Mouse (Mus musculus) midbrain, postnatal 0 days (tissue): ENCODE measurements at regions not wholly inside any gene's neighbourhood (a gene's known extent, or its start where the extent isn't known, plus 50 kb on each side); places are given as distances from the start of the nearest gene placed in this dataset.

ENCODE experiments used
- ATAC-seq: fragments of 200-750 bp; cut with Nextera tagmentation; 2 replicates; pipeline ENCODE4 v1.8.0; 2017; ENCODE audit warnings: moderate number of reproducible peaks, mild to moderate bottlenecking, moderate TSS enrichment, moderate library complexity; ENCODE audit not compliant: low FRiP score
- DNase-seq: peaks from one replicate; pipeline ENCODE4 v3.0.0-alpha.2; 2015; ENCODE audit warnings: low spot score
- H3K27ac ChIP-seq: fragments of 300-500 bp; sonication (generic); 2 replicates; pipeline ENCODE4 v1.5.1; 2014; ENCODE audit warnings: low read depth, mild to moderate bottlenecking, low read length, mixed read lengths
- H3K27me3 ChIP-seq: fragments of 300-500 bp; sonication (generic); 2 replicates; pipeline ENCODE4 v1.6.1; 2014; ENCODE audit warnings: low read length, control low read depth, mixed read lengths; ENCODE audit not compliant: insufficient read depth
- H3K36me3 ChIP-seq: fragments of 300-500 bp; sonication (generic); 2 replicates; pipeline ENCODE4 v1.6.1; 2014; ENCODE audit warnings: low read length, control low read depth, mixed read lengths; ENCODE audit not compliant: insufficient read depth
- H3K4me1 ChIP-seq: fragments of 300-500 bp; sonication (generic); 2 replicates; pipeline ENCODE4 v1.6.1; 2014; ENCODE audit warnings: mild to moderate bottlenecking, control low read depth, antibody characterized with exemption, low read length, mixed read lengths; ENCODE audit not compliant: insufficient read depth
- H3K4me2 ChIP-seq: fragments of 300-500 bp; sonication (generic); 2 replicates; pipeline ENCODE4 v1.6.1; 2014; ENCODE audit warnings: low read depth, mild to moderate bottlenecking, low read length, mixed read lengths; ENCODE audit not compliant: poor library complexity, severe bottlenecking
- H3K4me3 ChIP-seq: fragments of 300-500 bp; sonication (generic); 2 replicates; pipeline ENCODE4 v1.5.1; 2014; ENCODE audit warnings: low read depth, mild to moderate bottlenecking, low read length, moderate library complexity
- H3K9ac ChIP-seq: fragments of 300-500 bp; sonication (generic); replicated peaks from 2 replicates; pipeline ENCODE4 v1.6.1; 2014; ENCODE audit warnings: mild to moderate bottlenecking, low read length, moderate library complexity, mixed read lengths; ENCODE audit not compliant: poor library complexity, severe bottlenecking
- H3K9me3 ChIP-seq: fragments of 300-500 bp; sonication (generic); 2 replicates; pipeline ENCODE4 v1.6.1; 2016; ENCODE audit warnings: low read length, control low read depth
- CTCF ChIP-seq: IDR thresholded peaks from 2 replicates; pipeline ENCODE4 v1.5.1; 2016; ENCODE audit warnings: antibody characterized with exemption, mild to moderate bottlenecking
- WGBS: fragments of 180-500 bp; shearing (Covaris S2); extraction: QIAGEN DNeasy Blood & Tissue Kit; methylation state at CpG from one replicate; pipeline ENCODE4 v1.1.7; 2014; 5-methylcytosine and 5-hydroxymethylcytosine counted together

DNA sequence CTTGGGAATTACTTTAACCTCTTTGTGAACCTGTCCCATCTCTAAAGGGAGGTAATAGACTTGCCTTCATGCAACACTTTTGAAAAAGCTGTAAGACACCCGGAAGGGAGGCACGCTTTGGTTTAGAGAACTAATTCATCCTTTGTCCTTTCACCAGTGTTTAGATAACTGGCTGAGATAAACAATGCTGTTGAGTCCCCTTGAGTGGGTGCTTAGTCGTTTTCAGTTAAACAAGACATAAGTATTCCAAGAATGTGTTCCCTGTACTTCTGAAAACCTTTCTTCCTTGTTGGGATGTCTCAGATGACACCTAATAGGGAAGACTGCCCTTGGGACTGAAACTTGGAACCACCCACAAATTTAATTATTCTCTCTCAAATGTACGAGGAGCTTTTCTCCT lies 164.7 kb downstream of the Gm19410 start:
- 77% methylated on average over 4 of the region's 4 CpGs for WGBS

DNA sequence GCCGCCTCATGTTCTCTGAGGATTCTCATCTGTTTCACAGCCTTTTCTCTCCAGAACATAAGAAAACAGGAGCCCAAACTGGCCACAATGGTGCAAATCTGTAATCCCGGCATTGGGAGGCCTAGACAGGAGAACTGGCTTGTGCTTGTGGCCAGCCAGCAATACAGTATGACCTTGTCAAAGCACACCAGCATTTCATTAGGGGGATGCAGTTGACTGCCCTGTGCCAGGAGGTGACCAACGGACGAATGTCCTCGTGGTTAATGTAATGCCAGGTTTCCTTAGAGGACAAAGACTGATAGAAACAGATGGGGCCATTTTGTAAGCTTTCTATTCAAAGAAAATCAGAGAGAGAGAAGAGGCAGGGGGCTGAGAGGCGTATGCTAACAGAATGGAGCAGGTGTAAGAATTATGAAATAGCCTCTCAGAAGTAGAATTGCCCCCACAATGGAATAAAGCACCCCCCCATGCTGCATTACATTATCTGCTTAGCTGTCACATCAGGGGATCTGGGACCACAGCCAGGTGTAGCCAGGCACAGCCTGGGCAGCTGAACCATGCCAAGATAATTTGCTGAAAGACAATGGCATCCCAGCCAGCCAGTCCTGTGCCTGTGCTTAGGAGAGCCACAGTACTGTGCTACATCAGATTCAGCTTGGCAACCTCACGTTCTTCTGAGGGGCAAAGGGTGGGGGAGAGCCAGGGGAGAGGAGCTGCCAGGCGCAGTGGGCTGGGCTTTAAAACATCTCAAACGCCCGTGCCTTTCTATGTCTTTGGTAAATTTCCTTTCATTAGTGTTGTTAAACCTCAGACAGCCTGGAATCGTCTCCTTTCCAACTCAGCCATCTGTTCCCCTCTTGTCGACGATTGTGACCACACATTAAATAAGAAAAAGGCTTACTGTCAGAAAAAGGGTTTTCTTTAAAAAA lies 167.9 kb downstream of the Gm19410 start:
- H3K4me2 ChIP-seq = no peak overlapping the region
- peak overlapping the region; percentile 32; the same call in 1 of the 2 replicates for H3K27ac ChIP-seq
- no peak overlapping the region for H3K4me3 ChIP-seq
- no peak overlapping the region for H3K9ac ChIP-seq
- no peaks in the 10 kb centered on the region for H3K9me3 ChIP-seq
- no peaks in the 10 kb centered on the region for H3K4me1 ChIP-seq
- H3K27me3 ChIP-seq = no peaks in the 10 kb centered on the region
- TF ChIP-seq CTCF = no peak
- 29% methylated on average over 13 of the region's 13 CpGs for WGBS
- DNase-seq (peak; percentile 95), ATAC-seq (peak; percentile 92)
- H3K36me3 ChIP-seq = no peaks in the 10 kb centered on the region

More for the DNA sequence above, 164.7 kb downstream of the Gm19410 start:
- Histone ChIP-seq H3K27me3 (no peaks in the 10 kb centered on the region), H3K4me3 (no peak overlapping the region), H3K4me2 (no peak overlapping the region), H3K36me3 (no peaks in the 10 kb centered on the region), H3K27ac (no peak overlapping the region), H3K4me1 (no peaks in the 10 kb centered on the region), H3K9me3 (no peaks in the 10 kb centered on the region), H3K9ac (no peak overlapping the region)
- no peak for DNase-seq
- no peak for TF ChIP-seq CTCF
- ATAC-seq = no peak

DNA sequence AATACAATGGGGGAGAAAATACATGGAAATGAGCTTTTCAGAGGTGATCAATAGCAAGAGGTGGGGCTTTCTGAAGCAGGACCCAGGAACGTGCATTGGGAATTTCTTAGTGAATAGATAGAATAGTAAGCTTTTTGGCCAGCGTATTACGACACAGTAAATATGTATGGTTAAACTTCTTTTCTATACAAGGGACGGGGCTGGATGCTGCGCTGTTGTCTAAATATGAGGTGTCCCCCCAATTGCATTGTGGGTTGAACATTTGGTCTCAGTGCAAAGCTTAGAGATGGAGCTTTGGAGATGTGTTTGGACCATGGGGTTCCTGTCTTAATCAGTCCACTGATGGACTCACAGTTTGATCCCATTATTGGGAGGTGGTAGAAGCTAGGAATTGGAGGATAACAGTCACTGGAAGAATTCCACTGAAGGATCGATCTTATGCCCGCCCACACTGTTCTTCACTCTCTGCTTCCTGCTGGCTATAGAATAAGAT lies 168.6 kb downstream of the Gm19410 start:
- ATAC-seq (no peak), DNase-seq (peak; percentile 18)
- no peak overlapping the region for H3K27ac ChIP-seq
- H3K4me1 ChIP-seq = no peaks in the 10 kb centered on the region
- H3K9ac ChIP-seq = no peak overlapping the region
- no peaks in the 10 kb centered on the region for H3K36me3 ChIP-seq
- 55% methylated on average over 7 of the region's 7 CpGs for WGBS
- H3K4me3 ChIP-seq = no peak overlapping the region
- no peak for TF ChIP-seq CTCF
- H3K9me3 ChIP-seq = no peaks in the 10 kb centered on the region
- H3K27me3 ChIP-seq = no peaks in the 10 kb centered on the region
- no peak overlapping the region for H3K4me2 ChIP-seq

DNA sequence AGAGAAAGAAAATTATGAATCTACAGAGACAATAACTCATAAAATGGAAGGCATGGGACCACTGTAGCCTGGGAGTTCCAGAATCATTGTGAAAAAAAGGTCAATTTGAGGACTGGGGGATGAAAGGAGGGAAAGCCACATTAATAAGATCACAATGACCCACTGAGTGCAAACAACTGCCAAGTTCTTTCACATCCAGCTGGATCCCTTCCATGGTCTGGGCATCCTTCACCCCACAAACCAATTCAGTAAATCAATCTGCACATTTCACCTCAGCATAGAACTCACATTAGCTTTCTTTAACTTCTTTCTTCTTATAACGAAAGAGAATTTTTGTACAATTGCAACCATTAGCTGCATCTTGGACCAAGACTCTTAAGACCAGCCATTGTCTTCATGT lies 169.4 kb downstream of the Gm19410 start:
- Histone ChIP-seq H3K9ac (no peak overlapping the region), H3K4me3 (no peak overlapping the region), H3K27me3 (no peaks in the 10 kb centered on the region), H3K9me3 (no peaks in the 10 kb centered on the region), H3K4me2 (no peak overlapping the region), H3K27ac (no peak overlapping the region), H3K36me3 (no peaks in the 10 kb centered on the region), H3K4me1 (no peaks in the 10 kb centered on the region)
- DNase-seq (peak; percentile 46), ATAC-seq (no peak)
- 69% methylated on average over 1 of the region's 1 CpGs for WGBS
- TF ChIP-seq CTCF = no peak

DNA sequence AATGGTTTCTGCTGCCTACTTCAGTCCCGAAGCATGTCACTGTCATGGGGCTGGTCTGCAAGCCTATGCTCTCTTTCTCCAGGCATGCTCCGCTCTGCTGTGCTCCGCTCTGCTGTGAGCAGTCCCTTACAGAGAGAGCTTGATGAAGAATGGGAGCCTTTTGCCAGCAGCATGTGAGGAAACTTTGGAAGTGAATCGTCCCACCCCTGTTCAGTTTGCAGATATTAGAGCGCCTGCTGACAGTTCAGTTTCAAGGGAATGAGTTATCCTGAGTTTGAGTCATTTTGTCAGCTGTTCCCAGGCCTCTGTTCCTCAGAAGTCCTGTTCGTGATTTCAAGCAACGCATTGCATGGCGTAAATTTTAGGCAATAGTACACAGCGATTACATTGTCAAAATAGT lies 173.6 kb downstream of the Gm19410 start:
- WGBS = 87% methylated on average over 9 of the region's 9 CpGs

DNA sequence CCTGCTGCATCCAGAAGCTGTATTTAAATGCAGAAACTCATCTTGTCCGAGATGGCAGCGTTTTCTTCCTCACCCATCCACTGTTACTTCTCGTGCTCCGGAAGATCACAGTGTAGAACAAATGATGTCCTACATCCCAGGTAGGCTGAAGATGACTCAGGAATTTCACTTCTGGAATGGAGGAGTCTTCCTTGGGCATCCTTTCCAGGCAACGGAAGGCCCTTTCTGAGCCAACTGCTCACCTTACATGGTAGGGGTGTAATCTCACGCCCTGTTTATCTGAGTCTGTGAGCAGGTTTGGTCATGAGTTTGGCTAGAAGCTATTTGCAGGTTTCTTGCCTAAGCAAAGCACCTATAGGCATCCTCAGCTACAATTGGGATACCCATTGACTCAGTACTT lies 176.9 kb downstream of the Gm19410 start:
- 97% methylated on average over 6 of the region's 6 CpGs for WGBS

More for the DNA sequence above, 173.6 kb downstream of the Gm19410 start:
- DNase-seq (no peak), ATAC-seq (no peak)
- Histone ChIP-seq H3K36me3 (no peaks in the 10 kb centered on the region), H3K4me3 (no peak overlapping the region), H3K27ac (no peak overlapping the region), H3K4me1 (no peaks in the 10 kb centered on the region), H3K27me3 (no peaks in the 10 kb centered on the region), H3K4me2 (no peak overlapping the region), H3K9ac (no peak overlapping the region), H3K9me3 (no peaks in the 10 kb centered on the region)
- no peak for TF ChIP-seq CTCF

More for the DNA sequence above, 176.9 kb downstream of the Gm19410 start:
- no peak for DNase-seq
- ATAC-seq = no peak
- no peaks in the 10 kb centered on the region for H3K4me1 ChIP-seq
- no peaks in the 10 kb centered on the region for H3K9me3 ChIP-seq
- TF ChIP-seq CTCF = no peak
- no peak overlapping the region for H3K27ac ChIP-seq
- H3K36me3 ChIP-seq = no peaks in the 10 kb centered on the region
- no peak overlapping the region for H3K4me3 ChIP-seq
- H3K27me3 ChIP-seq = no peaks in the 10 kb centered on the region
- no peak overlapping the region for H3K4me2 ChIP-seq
- H3K9ac ChIP-seq = no peak overlapping the region
